Mouse (Mus musculus) thymus, adult 2 months (tissue): ENCODE data around the gene Olfr735. TPM values are rescaled to one million over a fixed set of nuclear protein-coding genes. Genes with fewer than 3 reads are reported as not detected.

Experiments
- DNase-seq: peaks from one replicate; pipeline ENCODE4 v3.0.0; 2021
- H3K27ac ChIP-seq: fragments of 200-500 bp; 2 replicates; pipeline ENCODE4 v1.5.1; 2012; ENCODE audit warnings: low read length, control low read depth; ENCODE audit not compliant: control insufficient read depth, insufficient read depth
- H3K27me3 ChIP-seq: fragments of 200-500 bp; 2 replicates; pipeline ENCODE4 v1.6.1; 2012; ENCODE audit warnings: mild to moderate bottlenecking, low read length, moderate library complexity, mixed read lengths; ENCODE audit not compliant: control insufficient read depth, insufficient read depth
- H3K36me3 ChIP-seq: fragments of 200-500 bp; 2 replicates; pipeline ENCODE4 v1.6.1; 2012; ENCODE audit warnings: mild to moderate bottlenecking, low read length, moderate library complexity; ENCODE audit not compliant: control insufficient read depth, insufficient read depth
- H3K4me1 ChIP-seq: fragments of 200-500 bp; replicated peaks from 2 replicates; pipeline ENCODE4 v1.6.1; 2012; ENCODE audit warnings: low read length; ENCODE audit not compliant: control insufficient read depth, insufficient read depth
- H3K4me3 ChIP-seq: fragments of 200-500 bp; 2 replicates; pipeline ENCODE4 v1.5.1; 2012; ENCODE audit warnings: mild to moderate bottlenecking, low read length, control low read depth, moderate library complexity; ENCODE audit not compliant: control insufficient read depth, insufficient read depth
- CTCF ChIP-seq: fragments of 200-500 bp; IDR thresholded peaks from 2 replicates; pipeline ENCODE4 v1.5.1; 2012; ENCODE audit warnings: mild to moderate bottlenecking, control low read depth, low read length, moderate library complexity, borderline replicate concordance; ENCODE audit not compliant: control insufficient read depth, poor library complexity, insufficient read depth; ENCODE audit errors: extremely low read depth
- POLR2A ChIP-seq: fragments of 200-500 bp; IDR thresholded peaks from 2 replicates; pipeline ENCODE4 v1.6.1; 2012; ENCODE audit warnings: mild to moderate bottlenecking, low read length, control low read depth, moderate library complexity; ENCODE audit not compliant: control insufficient read depth, poor library complexity, insufficient read depth; ENCODE audit errors: extremely low read depth
- WGBS: fragments of 180-500 bp; shearing (Covaris S2); methylation state at CpG from one replicate; pipeline ENCODE4 v1.1.7; 2018; 5-methylcytosine and 5-hydroxymethylcytosine counted together
- polyA plus RNA-seq: library from polyadenylated mRNA; depleted of rRNA; stranded (reverse); fragments of >200 nt; gene quantifications from 2 replicates; pipeline ENCODE4 v1.2.3, GENCODE M21; 2012; rRNA removed

Olfr735 gene
- not detected in 2 replicates for polyA plus RNA-seq

DNA sequence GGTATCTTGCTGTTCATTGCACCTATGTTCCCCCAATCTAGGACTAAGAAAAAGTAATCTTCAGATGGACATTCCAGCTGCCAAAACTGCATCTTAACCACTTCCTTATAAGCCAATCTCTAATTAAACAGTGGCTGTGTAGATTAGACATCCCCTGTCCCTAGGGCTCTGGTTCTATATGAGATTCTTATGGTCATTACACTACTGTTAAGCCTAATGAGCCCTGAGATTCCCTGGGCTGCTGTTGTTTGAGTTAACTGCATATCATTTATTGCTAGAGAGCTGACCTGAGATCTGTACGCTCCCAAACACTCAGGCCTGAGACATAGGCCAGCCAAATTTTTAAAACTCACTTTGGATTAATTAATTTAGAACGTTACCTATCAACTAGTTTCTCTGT is at the start of gene Olfr735:
Gene Olfr735, minus strand, starts transcription at position 77 of the 400 bp plus-strand sequence.
- DNase-seq: no peak
- WGBS: 90% methylated on average over 2 of the region's 2 CpGs
- no peak within 1 kb of the TSS for H3K4me3 ChIP-seq
- TF ChIP-seq POLR2A (no peak), CTCF (no peak)
- H3K27ac ChIP-seq: no peak within 1 kb of the TSS
- no peaks in the 10 kb centered on the region for H3K27me3 ChIP-seq
- H3K36me3 ChIP-seq: no peaks in the 10 kb centered on the region
- H3K4me1 ChIP-seq: no peaks in the 10 kb centered on the region

DNA sequence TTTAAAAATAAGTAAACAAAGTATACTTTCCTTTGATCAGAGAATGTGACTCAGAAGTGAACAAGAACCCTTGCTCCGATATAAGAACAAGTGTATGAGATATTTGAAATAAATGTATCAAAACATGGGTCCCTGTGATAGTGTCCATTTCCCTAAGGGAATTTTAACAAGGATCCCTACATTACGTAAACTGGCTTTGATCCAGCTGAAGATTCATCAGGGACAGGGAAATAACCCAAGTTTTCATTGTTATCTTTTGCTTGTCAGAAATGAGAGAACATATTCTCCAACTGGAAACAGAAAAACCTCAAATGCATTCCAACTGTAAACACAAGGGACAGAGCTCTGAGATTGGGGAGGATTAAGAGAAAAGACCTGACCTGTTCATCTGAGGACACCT is 32.2 kb upstream of the Olfr735 start, which contains the start of gene Olfr736:
Gene Olfr736, plus strand, starts transcription at position 301 of the 400 bp plus-strand sequence.
- Histone ChIP-seq H3K4me1 (no peaks in the 10 kb centered on the region), H3K36me3 (no peaks in the 10 kb centered on the region), H3K4me3 (no peak within 1 kb of the TSS), H3K27ac (no peak within 1 kb of the TSS), H3K27me3 (no peaks in the 10 kb centered on the region)
- DNase-seq: no peak
- TF ChIP-seq CTCF (no peak), POLR2A (no peak)
- WGBS: 95% methylated on average over 2 of the region's 2 CpGs

DNA sequence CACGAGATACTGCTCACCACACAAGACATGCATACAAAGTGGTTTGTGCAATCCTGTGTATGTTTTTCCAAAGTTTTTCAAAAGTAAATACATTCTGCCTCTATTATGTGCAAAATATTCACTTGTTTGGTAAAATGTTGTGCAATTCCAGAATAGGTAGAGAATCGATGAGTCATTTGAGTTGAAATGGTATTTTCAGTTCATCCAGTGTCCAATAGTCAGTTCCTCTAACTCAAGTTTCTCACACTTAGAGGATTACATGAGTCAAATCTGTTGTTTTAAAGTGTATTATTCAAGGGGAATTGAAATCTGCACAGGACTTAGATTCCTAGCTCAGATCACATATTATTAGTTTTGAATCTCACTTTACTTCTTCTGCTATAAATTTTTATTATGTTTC is 14.9 kb upstream of the Olfr735 start:
- DNase-seq: no peak
- TF ChIP-seq CTCF: no peak
- no peak for TF ChIP-seq POLR2A
- Histone ChIP-seq H3K27ac (no peak overlapping the region), H3K4me1 (no peaks in the 10 kb centered on the region), H3K4me3 (no peak overlapping the region), H3K36me3 (no peaks in the 10 kb centered on the region), H3K27me3 (no peaks in the 10 kb centered on the region)
- 82% methylated on average over 2 of the region's 2 CpGs for WGBS

DNA sequence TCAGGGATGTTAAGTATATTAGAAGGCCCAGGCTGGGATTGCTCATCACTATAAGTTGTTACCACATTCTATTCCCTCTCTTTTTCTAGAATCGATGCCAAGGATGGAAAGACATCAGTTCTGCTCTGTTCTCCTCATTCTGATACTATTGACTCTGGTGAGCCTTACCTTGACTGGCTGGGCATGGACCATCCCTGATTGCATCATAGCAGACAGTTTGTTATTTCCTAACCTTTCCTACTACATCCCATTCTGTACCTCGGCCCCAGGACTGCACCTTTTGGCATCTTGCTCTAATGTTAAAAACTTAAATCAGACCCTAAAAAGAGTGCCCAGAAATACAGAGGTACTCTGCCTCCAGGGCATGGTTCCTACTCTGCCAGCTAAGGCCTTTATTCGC is 11.8 kb upstream of the Olfr735 start:
- H3K36me3 ChIP-seq: no peaks in the 10 kb centered on the region
- no peak for TF ChIP-seq CTCF
- no peak for TF ChIP-seq POLR2A
- H3K27me3 ChIP-seq: no peaks in the 10 kb centered on the region
- H3K27ac ChIP-seq: no peak overlapping the region
- H3K4me1 ChIP-seq: no peaks in the 10 kb centered on the region
- WGBS: 86% methylated on average over 3 of the region's 3 CpGs
- H3K4me3 ChIP-seq: no peak overlapping the region
- no peak for DNase-seq

DNA sequence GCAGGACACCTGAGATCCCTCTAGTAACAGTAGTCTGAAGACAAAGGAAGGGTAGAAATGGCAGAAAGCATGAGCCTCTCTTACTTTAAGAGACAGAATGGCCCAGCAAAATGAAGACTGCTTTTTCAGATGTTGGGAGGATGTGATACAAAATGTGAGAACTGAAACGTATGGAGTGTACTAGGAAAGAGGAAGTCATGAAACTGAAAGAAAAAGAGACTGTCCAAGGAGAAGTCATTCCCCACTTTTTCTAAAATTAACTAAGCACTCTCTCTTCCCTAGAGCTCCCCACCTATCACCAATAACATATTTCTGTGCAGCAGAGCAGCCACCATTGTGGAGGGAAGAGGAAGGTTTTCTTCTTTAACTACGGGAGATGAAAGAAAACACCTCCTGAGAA is 8.9 kb upstream of the Olfr735 start, which contains the start of gene Tlr11:
Gene Tlr11, plus strand, starts transcription at position 322 of the 400 bp plus-strand sequence.
- no peaks in the 10 kb centered on the region for H3K4me1 ChIP-seq
- H3K27ac ChIP-seq: no peak within 1 kb of the TSS
- no peak for TF ChIP-seq CTCF
- no peak for TF ChIP-seq POLR2A
- WGBS: 43% methylated on average over 2 of the region's 2 CpGs
- no peak for DNase-seq
- H3K27me3 ChIP-seq: no peaks in the 10 kb centered on the region
- H3K4me3 ChIP-seq: no peak within 1 kb of the TSS
- H3K36me3 ChIP-seq: no peaks in the 10 kb centered on the region

DNA sequence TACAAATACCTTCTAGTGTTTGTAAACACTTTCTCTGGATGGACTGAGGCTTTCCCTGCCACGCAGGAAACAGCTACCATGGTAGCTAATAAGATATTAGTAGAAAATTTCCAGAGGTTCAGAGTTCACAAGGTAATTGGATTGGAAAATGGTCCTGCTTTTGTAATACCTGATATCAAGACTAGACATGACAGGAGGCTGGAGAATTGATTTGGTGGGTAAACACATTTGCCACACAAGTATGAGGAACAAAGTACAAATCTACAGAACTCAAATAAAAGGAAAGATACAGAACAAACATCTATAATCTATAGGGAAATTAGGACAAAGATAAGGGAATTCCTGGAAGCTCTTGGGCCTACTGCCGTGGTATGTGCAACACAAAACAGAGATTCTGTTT is 8.1 kb upstream of the Olfr735 start:
- no peaks in the 10 kb centered on the region for H3K4me1 ChIP-seq
- no peaks in the 10 kb centered on the region for H3K36me3 ChIP-seq
- H3K4me3 ChIP-seq: no peak overlapping the region
- no peak overlapping the region for H3K27ac ChIP-seq
- no peak for DNase-seq
- WGBS: 92% methylated on average over 2 of the region's 2 CpGs
- no peaks in the 10 kb centered on the region for H3K27me3 ChIP-seq
- no peak for TF ChIP-seq POLR2A
- no peak for TF ChIP-seq CTCF

DNA sequence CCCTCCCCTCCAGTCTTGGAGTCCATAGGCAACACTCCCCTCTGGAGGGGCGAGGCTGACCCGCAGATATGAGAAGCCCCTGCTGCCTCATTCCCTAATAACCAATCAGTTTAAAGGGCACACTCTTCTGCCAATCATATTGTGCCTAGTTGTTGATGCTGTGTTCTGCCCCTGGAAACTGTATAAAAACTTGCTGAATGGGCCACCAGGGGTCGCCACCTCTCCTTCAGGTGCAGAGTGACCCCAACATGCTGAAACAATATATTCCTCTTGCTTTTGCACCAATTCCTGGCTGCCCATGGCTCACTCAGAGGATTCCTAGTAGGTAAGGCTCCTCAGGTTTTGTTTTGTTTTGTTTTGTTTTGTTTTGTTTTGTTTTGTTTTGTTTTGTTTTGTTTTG is 3.8 kb upstream of the Olfr735 start:
- H3K27me3 ChIP-seq: no peaks in the 10 kb centered on the region
- H3K4me1 ChIP-seq: no peaks in the 10 kb centered on the region
- no peak overlapping the region for H3K27ac ChIP-seq
- DNase-seq: no peak
- H3K36me3 ChIP-seq: no peaks in the 10 kb centered on the region
- TF ChIP-seq POLR2A: no peak
- TF ChIP-seq CTCF: no peak
- no peak overlapping the region for H3K4me3 ChIP-seq
- WGBS: 27% methylated on average over 3 of the region's 3 CpGs
